Mouse (Mus musculus) heart, postnatal 14 days (tissue): ENCODE measurements around the gene Gm9958. TPM values are rescaled to one million over a fixed set of nuclear protein-coding genes. Genes with fewer than 3 reads are reported as not detected.

Source experiments
- DNase-seq, 2 experiments: peaks; one replicate each; pipeline ENCODE4 v3.0.0; 2021 to 2022
- intact Hi-C: fragments of 180-260 bp; cut with DNase I; formaldehyde crosslinking; loops from one replicate; pipeline ENCODE4 v1.15.1; 2025
- total RNA-seq, 2 experiments: library from RNA; stranded (reverse); gene quantifications; 2 replicates each; pipeline ENCODE4 v1.2.3; 2021

The Gm9958 gene
- total RNA-seq, 2 experiments from 2014 or later = 1.00 to 1.0 TPM

GRCm38 (mm10) chr5:90394322-90394721 is 27.3 kb downstream of the Gm9958 start:
- intact Hi-C loops = no loop called here
- no peak for DNase-seq

- intact Hi-C loops = no loop called here
- no peak for DNase-seq
Measured at GRCm38 (mm10) chr5:90396817-90397216, 29.8 kb downstream of the Gm9958 start.

GRCm38 (mm10) chr5:90405210-90405609 is 38.2 kb downstream of the Gm9958 start:
- peak in 1 of 2 experiments; percentile 23 for DNase-seq
- intact Hi-C loops = loop anchor here (5.0 to 10.0 kb wide), 3 partner anchors 100 to 250 kb away; no protein-coding TSS in a partner anchor

- DNase-seq = no peak
- intact Hi-C loops = no loop called here
Measured at GRCm38 (mm10) chr5:90414142-90414924, 47.3 kb downstream of the Gm9958 start.

GRCm38 (mm10) chr5:90414925-90415295 is 47.9 kb downstream of the Gm9958 start:
- DNase-seq = no peak
- intact Hi-C loops = no loop called here

Other genes with a start within 250 kb of the Gm9958 start
- gene Cox18, start 143.2 kb upstream of the Gm9958 start, total RNA-seq = 10 to 100 TPM; 12.1 to 13.3 TPM
- 10 to 100 TPM; 71.4 to 74.4 TPM for gene Ankrd17, start 627 bp upstream of the Gm9958 start, total RNA-seq
- gene Alb, start 93.7 kb downstream of the Gm9958 start, total RNA-seq = under 1 TPM in 1 of 2 experiments, not detected in 1; 0.34 TPM
- gene Afp, start 123.5 kb downstream of the Gm9958 start, total RNA-seq = not detected
- not detected for gene Afm, start 151.7 kb downstream of the Gm9958 start, total RNA-seq
- not detected for gene 5830473C10Rik, start 193.9 kb downstream of the Gm9958 start, total RNA-seq